Mouse (Mus musculus) gastrocnemius, adult 8-10 months (tissue): ENCODE results near the gene Spata32. TPM values are rescaled to one million over a fixed set of nuclear protein-coding genes. Genes with fewer than 3 reads are reported as not detected.

ENCODE experiments used
- total RNA-seq, 4 experiments: library from RNA; stranded (reverse); gene quantifications; 2 replicates each; pipeline ENCODE4 v1.2.4; 2022

Spata32 gene
- total RNA-seq, 4 experiments from 2014 or later: not detected

Other genes starting within 250 kb of the Spata32 start
- gene Nmt1, start 190.2 kb downstream of the Spata32 start, total RNA-seq: 10 to 100 TPM; 44.4 to 52.7 (median 50.5) TPM
- gene Dcakd, start 190.1 kb downstream of the Spata32 start, total RNA-seq: 10 to 100 TPM; 10.3 to 15.1 (median 13.0) TPM
- 1 to 10 TPM; 5.0 to 5.9 (median 5.5) TPM for gene Plcd3, start 116.8 kb downstream of the Spata32 start, total RNA-seq
- 10 to 100 TPM; 25.6 to 46.5 (median 41.0) TPM for gene Acbd4, start 116.8 kb downstream of the Spata32 start, total RNA-seq
- gene Hexim1, start 102.2 kb downstream of the Spata32 start, total RNA-seq: 10 to 100 TPM; 15.1 to 25.6 (median 18.7) TPM
- 1 to 10 TPM; 1.7 to 4.0 (median 2.8) TPM for gene Hexim2, start 86.0 kb downstream of the Spata32 start, total RNA-seq
- 1 to 10 TPM; 2.2 to 3.9 (median 3.5) TPM for gene Fmnl1, start 47.3 kb downstream of the Spata32 start, total RNA-seq
- not detected for gene 1700023F06Rik, start 9.9 kb downstream of the Spata32 start, total RNA-seq
- 1 to 10 TPM; 3.0 to 4.9 (median 4.2) TPM for gene Map3k14, start 49.0 kb upstream of the Spata32 start, total RNA-seq
- 1 to 10 TPM; 2.5 to 4.7 (median 4.4) TPM for gene Arhgap27, start 145.3 kb upstream of the Spata32 start, total RNA-seq
- gene Plekhm1, start 194.3 kb upstream of the Spata32 start, total RNA-seq: 10 to 100 TPM; 14.1 to 16.4 (median 15.1) TPM